Comparison of ENCODE assay signal across 27 mouse cellular contexts in genomic region chr7:96418146-96418545, GRCm38 (mm10).
DNase-seq lines count a peak whose midpoint lies in the region; ATAC-seq and TF ChIP-seq lines count a peak whose summit lies in the region.
"Had no signal": no experiment of that assay in that cellular context is flagged by ENCODE, and none has a peak within 500 bp of the region (broad histone marks: within the 10 kb centered on the region; RNA-seq: fewer than 3 reads in every experiment).

No protein-coding gene starts in this region.

- H3K27me3 ChIP-seq in forebrain, embryonic 15.5 days: no peaks in the 10 kb centered on the region
- no peaks in the 10 kb centered on the region for H3K27me3 ChIP-seq in forebrain, embryonic 10.5 days (ENCODE audit: poor library complexity, severe bottlenecking)
- H3K27me3 ChIP-seq in kidney, adult 2 months (replicated peaks; ENCODE audit: control insufficient read depth, insufficient read depth, low read length): no peaks in the 10 kb centered on the region
- H3K27me3 ChIP-seq: embryonic facial prominence, embryonic 13.5 days; hindbrain, embryonic 13.5 days; intestine, embryonic 15.5 days had no signal

- peaks cover 50% of the 10 kb centered on the region for H3K4me1 ChIP-seq in forebrain, embryonic 15.5 days
- H3K4me1 ChIP-seq in forebrain, embryonic 10.5 days: peaks cover 39% of the 10 kb centered on the region
- H3K4me1 ChIP-seq in kidney, adult 2 months (ENCODE audit: control insufficient read depth, insufficient read depth, low read length): 0 out of 2 replicates have a peak, but pooled peaks cover 2% of the 10 kb centered on the region

- 76% methylated on average over 3 of the region's 3 CpGs for WGBS in forebrain, embryonic 15.5 days
- 71% methylated on average over 3 of the region's 3 CpGs for WGBS in forebrain, embryonic 10.5 days
- WGBS in kidney, adult 2 months: 57% methylated on average over 3 of the region's 3 CpGs

- no peak overlapping the region for H3K4me3 ChIP-seq in forebrain, embryonic 15.5 days
- no peak overlapping the region for H3K4me3 ChIP-seq in forebrain, embryonic 10.5 days
- H3K4me3 ChIP-seq in kidney, adult 2 months (ENCODE audit: insufficient read depth, low read depth, low read length): no peak overlapping the region
- H3K4me3 ChIP-seq: embryonic facial prominence, embryonic 10.5 days; embryonic facial prominence, embryonic 13.5 days; erythroblast, embryonic 14.5 days; gastrocnemius, adult 2 months; heart, embryonic 12.5 days; heart, embryonic 15.5 days; hindbrain, embryonic 10.5 days; hindbrain, embryonic 13.5 days; intestine, embryonic 15.5 days had no signal

- no peak for TF ChIP-seq CTCF in kidney, adult 2 months (conservative IDR thresholded peaks at IDR 0.05; ENCODE audit: insufficient read depth, insufficient read length, low read depth, low read length)

- H3K27ac ChIP-seq in forebrain, embryonic 15.5 days (replicated peaks): peak overlapping the region; percentile 46
- no peak overlapping the region for H3K27ac ChIP-seq in forebrain, embryonic 10.5 days
- H3K27ac ChIP-seq in kidney, adult 2 months (ENCODE audit: insufficient read depth, low read depth, low read length): no peak overlapping the region
- H3K27ac ChIP-seq: embryonic facial prominence, embryonic 10.5 days; embryonic facial prominence, embryonic 13.5 days; gastrocnemius, adult 2 months; heart, embryonic 15.5 days; hindbrain, embryonic 10.5 days; hindbrain, embryonic 13.5 days; intestine, embryonic 15.5 days had no signal

- no peak for ATAC-seq in forebrain, embryonic 15.5 days (replicated peaks)

- H3K9me3 ChIP-seq in forebrain, embryonic 15.5 days: no peaks in the 10 kb centered on the region
- no peaks in the 10 kb centered on the region for H3K9me3 ChIP-seq in forebrain, embryonic 10.5 days
- H3K9me3 ChIP-seq: embryonic facial prominence, embryonic 10.5 days; embryonic facial prominence, embryonic 13.5 days; heart, embryonic 12.5 days; heart, embryonic 15.5 days; hindbrain, embryonic 10.5 days; hindbrain, embryonic 13.5 days; intestine, embryonic 15.5 days had no signal

- H3K4me2 ChIP-seq in forebrain, embryonic 15.5 days (replicated peaks): no peak overlapping the region
- H3K4me2 ChIP-seq: embryonic facial prominence, embryonic 13.5 days; heart, embryonic 12.5 days; heart, embryonic 15.5 days; hindbrain, embryonic 13.5 days; intestine, embryonic 15.5 days had no signal

- no peaks in the 10 kb centered on the region for H3K36me3 ChIP-seq in forebrain, embryonic 15.5 days
- H3K36me3 ChIP-seq in forebrain, embryonic 10.5 days (replicated peaks): no peaks in the 10 kb centered on the region
- H3K36me3 ChIP-seq in kidney, adult 2 months (ENCODE audit: control insufficient read depth, insufficient read depth, low read length): no peaks in the 10 kb centered on the region
- H3K36me3 ChIP-seq: embryonic facial prominence, embryonic 10.5 days; embryonic facial prominence, embryonic 13.5 days; heart, embryonic 12.5 days; heart, embryonic 15.5 days; hindbrain, embryonic 10.5 days; hindbrain, embryonic 13.5 days; intestine, embryonic 15.5 days had no signal

- no peak for DNase-seq in forebrain, embryonic 10.5 days (ENCODE audit: extremely low spot score, low spot score)
- peak; percentile 62 for DNase-seq in kidney, adult 2 months
- DNase-seq in kidney, postnatal 14 days: no peak
- DNase-seq in retina, postnatal 1 day: peak; percentile 51
- no peak for DNase-seq in retina, embryonic 14.5 days (ENCODE audit: low spot score)
- peak; percentile 34 for DNase-seq in ZHBTc4 (ENCODE audit: low read depth, low spot score)
- DNase-seq in lung, adult 18-20 months: no peak
- DNase-seq: adrenal gland, adult 2 months; adrenal gland, postnatal 14 days; B cell, adult 2 months; cerebellum, adult 11 months; cerebellum, adult 2 months; cerebellum, postnatal 10 days; cerebellum, postnatal 36 days; embryo, embryonic 11 days; gastrocnemius, adult 2 months; gastrocnemius, postnatal 25 days; heart, postnatal 36 days had no signal

- no peak overlapping the region for H3K9ac ChIP-seq in forebrain, embryonic 15.5 days (replicated peaks)
- H3K9ac ChIP-seq: embryonic facial prominence, embryonic 13.5 days; heart, embryonic 12.5 days; heart, embryonic 15.5 days; hindbrain, embryonic 13.5 days; intestine, embryonic 15.5 days had no signal

- no peak for TF ChIP-seq POLR2A in kidney, adult 2 months (IDR thresholded peaks at IDR 0.05; ENCODE audit: low read depth, low read length)

Comparison
In these comparisons a context has a peak if more than half of its experiments do, and no peak if none do; other contexts are left out.
1. DNase-seq: peak in kidney, adult 2 months (single experiment), retina, postnatal 1 day (single experiment) and ZHBTc4 (single experiment); none in forebrain, embryonic 10.5 days (single experiment), kidney, postnatal 14 days (single experiment), retina, embryonic 14.5 days (single experiment) and lung, adult 18-20 months (0 of 2).